Mouse (Mus musculus): Measurements from ENCODE around the gene Cdc6.
"Not testable (repeated sequence)": the region's sequence is repeated elsewhere in the genome, so short reads cannot be mapped to it uniquely, and the experiment has no call there.

Cdc6 gene

GRCm38 (mm10) chr11:98931513-98932292 lies 24.1 kb downstream of the Cdc6 start:
- DNase-seq (ENCODE audit: low read depth, low spot score): no peak

DNA sequence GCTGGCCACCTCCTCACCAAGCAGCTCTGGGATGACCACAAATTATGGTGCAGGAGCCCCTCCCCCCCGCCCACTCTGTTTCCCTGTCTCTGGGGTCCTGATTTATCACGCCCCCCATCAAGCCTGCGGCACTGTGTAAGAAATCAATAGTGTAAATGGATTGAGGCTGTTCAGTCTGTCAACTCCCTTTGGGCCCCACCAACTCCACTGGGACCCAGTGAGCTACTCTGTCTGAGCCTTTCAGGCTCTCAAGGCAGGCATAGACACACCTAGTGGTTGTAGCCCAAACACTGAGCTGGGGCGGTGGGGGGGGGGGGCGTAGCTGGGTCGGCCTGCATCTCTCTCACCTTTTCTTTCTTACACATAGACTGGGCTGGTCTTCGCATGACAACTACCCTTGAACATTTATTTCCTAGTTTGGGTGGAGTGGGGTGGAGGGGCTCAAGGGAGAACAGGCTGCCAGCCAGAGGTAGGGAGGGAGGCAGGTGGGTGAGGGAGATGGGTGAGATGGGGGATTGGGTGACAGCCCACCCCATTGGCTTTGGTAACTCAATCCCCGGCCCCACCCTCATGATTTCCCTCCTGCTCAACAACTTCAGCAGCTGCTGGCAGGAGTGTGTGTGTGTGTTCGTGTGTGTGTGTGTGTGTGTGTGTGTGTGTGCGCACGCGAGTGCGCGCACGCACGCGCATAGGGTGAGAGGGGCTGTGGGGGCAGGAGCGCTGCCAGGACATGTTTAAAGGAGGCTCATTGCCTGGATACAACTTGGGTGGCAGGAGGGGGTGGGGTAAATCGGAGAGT lies 24.9 kb downstream of the Cdc6 start:
- no peak for DNase-seq (ENCODE audit: low read depth, low spot score)

DNA sequence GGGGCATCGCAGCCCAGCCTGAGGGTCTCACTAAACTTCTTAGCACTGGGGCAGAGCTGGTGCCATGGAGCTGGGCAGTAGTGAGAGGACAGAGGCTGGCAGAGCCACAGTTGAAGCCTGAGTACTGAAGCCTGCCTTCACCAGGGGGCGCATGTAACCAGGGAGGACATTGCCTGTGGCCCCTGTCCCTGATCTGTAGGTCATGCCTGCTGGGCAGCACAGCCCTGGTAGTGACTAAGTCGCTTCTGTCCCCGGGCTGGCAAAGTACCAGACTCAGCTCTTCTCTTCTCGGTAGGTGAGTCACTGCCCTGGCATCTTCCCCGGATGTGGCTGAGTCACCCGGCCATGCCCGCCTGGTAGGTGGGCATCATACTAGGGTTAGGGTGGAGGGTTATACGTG lies 25.6 kb downstream of the Cdc6 start:
- no peak for DNase-seq (ENCODE audit: low read depth, low spot score)

DNA sequence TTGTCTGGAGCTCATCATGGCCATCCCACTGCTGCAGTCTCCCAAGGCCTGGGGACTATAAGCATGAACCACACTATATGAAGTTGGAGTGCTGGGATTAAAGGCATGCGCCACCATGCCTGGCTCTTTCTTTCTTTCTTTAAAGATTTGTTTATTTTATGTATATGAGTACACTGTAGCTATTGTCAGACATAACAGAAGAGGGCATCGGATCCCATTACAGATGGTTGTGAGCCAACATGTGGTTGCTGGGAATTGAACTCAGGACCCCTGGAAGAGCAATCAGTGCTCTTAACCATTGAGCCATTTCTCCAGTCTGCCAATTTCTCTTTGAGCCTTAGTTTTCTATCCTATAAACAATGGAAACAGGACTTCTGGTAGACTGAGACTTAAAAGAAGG lies 26.2 kb downstream of the Cdc6 start:
- DNase-seq (ENCODE audit: low read depth, low spot score): not testable (repeated sequence)

DNA sequence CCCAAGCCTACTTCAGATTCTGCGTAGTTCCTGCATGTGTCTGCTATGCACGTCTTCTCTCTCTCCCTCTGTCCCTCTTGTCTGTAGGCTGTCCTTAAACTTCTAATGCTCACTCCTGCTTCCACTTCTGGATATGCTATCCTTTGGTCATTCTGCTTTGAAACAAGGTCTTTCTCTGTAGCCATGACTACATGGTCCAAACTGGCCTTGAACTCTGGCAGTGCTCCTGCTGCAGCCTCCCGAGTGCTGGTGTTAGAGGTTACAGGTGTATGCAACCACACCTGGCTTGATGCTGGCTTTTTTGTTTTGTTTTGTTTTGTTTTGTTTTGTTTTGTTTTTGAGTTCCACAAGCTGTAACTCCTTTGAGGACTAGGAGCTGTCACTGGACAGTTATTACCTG lies 26.8 kb downstream of the Cdc6 start:
- DNase-seq (ENCODE audit: low read depth, low spot score): no peak

GRCm38 (mm10) chr11:98935123-98935522 lies 27.5 kb downstream of the Cdc6 start:
- no peak for DNase-seq (ENCODE audit: low read depth, low spot score)

GRCm38 (mm10) chr11:98936170-98936569 lies 28.6 kb downstream of the Cdc6 start:
- no peak for DNase-seq (ENCODE audit: low read depth, low spot score)

DNA sequence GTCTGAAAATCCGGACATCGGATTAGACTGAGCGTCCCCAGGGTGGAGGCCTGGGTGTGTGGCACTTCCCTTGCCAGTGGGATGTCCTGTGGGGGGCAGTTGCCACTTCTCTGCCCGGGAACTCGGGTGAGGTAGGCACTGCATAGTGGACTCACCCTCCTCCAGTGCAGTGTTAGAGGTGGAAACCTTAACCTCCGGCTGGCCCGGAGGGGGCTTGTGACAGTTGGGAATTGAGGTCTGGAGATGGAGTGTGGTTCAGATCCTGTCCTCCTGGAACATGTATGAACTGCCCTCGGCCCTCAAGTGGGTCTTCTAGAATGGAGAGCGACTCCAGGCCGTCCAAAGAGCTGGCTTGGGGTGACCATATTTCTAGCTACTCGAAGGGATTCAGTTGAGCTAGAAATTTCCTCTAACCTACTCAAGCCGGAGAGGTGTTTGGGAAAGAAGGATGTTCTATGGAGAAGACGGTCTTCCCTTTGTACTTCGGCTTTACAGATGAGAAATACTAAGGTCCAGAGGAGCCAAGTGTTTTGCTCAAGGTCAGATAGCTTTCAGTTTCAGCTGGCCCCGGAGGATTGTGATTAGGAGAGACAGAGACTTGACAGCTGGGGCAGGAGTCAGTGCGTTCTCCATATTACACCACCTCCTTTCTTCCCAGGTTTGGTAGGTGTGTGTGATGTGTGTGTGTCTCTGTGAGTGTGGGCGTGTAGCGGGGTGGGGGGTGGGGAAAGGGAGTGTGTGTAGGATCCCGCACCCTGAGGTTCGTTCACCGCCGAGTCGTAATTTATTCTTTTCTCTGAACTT lies 29.2 kb downstream of the Cdc6 start:
- DNase-seq (ENCODE audit: low read depth, low spot score): no peak

DNA sequence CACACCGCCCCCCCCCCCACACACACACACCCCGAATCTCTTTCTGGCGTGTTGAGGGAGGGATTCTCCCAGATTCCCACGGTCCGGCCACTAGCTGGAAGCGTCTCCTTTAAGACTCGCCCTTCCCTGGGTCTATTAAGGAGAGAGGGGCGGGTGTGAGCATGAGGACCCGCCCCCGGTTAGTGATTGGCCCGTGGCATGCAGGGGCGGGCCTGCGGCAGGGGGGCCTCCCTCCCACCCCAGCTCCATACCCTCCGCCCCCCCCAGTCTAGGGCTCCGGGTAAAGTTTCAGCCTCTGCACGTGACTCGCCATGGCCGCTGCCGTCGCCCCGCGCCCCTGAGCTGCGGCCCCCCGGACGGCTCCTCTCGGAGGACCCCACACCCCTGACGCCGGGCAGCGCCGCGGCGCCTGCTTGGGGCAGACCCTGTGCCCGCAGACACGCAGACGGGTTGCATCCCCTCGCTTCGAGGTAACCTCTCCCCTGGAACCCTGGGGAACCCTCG lies 29.9 kb downstream of the Cdc6 start:
- peak; percentile 74 for DNase-seq (ENCODE audit: low read depth, low spot score)

DNA sequence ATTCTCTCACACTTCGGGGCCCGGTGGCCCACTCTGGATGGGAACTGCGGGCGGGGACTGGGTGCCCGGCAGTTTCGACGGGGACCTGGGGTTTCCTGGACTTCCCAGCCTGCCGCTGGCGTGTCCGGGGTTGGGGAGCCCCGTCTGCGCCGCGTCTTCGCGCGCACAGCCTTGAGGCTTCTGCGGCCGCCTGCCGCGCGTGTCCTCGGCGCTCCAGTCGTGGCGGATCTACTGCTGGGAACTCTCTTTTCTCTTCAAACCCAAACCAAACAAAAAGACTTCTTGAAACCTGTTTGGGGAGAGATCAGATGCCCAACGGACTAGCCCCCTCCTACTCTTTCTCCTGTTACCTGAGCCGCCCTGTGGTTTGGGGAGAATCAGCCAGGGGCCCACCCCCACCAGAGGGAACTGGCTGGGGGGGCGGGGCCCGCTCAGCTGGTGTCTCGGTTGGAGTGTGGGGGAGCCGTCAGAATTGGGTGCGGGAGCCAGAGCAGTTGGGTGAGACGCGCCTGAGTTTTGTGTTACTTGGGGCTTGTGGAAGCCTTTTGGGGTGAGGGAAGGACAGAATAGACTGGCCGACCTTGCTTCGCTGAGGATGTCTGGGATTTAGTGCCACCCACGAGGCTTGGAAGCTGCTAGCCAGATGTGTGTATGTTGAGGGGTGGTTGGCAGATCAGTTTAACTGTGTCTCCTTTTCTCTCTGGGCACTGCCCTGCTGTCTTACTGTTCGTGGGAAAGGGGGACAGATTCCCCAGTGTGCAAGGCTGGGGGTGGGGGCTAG lies 30.5 kb downstream of the Cdc6 start:
- DNase-seq (ENCODE audit: low read depth, low spot score): no peak

- no peak for DNase-seq (ENCODE audit: low read depth, low spot score)
Measured at GRCm38 (mm10) chr11:98938701-98939083, 31.1 kb downstream of the Cdc6 start.

- no peak for DNase-seq (ENCODE audit: low read depth, low spot score)
Measured at GRCm38 (mm10) chr11:98939084-98939952, 31.7 kb downstream of the Cdc6 start.

- DNase-seq (ENCODE audit: low read depth, low spot score): no peak
Measured at GRCm38 (mm10) chr11:98939953-98940641, 32.5 kb downstream of the Cdc6 start.

- DNase-seq (ENCODE audit: low read depth, low spot score): no peak
Measured at GRCm38 (mm10) chr11:98940776-98941175, 33.2 kb downstream of the Cdc6 start.

DNA sequence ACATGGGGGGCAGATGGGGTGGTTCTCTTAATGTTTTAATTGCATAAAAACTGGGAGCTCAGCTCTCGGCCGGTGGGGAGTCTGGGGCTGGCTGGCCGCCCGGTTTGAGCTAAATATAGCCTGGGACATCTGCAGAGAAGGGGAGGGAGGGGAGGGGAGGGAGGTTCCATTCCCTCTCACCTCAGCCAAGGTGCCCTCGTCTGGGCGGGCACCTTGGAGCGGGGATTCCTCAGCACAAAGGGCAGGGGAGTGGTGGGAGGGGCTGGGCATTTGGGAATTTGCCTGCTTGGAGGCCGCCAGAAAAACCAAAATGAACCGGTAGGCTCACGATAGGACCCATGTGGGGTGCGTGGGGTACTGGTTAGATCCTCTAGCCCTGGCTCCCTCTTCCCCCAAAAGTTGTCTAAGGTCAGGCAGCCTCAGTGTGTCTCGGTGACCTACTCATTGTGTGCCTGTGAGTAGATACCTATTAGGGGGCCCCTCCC lies 33.8 kb downstream of the Cdc6 start:
- DNase-seq (ENCODE audit: low read depth, low spot score): no peak

GRCm38 (mm10) chr11:98941826-98942550 lies 34.4 kb downstream of the Cdc6 start:
- peak; percentile 63 for DNase-seq (ENCODE audit: low read depth, low spot score)

DNA sequence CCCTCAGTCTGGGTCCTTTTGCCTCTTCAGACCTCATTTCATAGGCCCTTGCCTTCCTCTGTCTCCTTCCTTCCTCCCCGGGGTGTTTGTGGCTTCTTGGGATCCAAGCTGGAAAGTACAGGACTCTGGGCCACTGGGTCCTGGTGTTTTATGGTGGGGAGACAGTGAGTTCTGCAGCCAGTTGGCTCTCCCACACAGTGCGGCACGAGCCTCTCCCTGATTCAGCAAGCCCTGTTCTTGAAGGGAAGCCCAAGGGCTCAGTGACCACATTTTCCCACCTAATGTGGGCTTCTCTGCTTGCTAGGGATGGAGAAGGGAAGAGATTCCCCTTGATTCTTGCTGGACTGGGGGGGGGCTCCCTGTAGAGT lies 34.9 kb downstream of the Cdc6 start:
- no peak for DNase-seq (ENCODE audit: low read depth, low spot score)

GRCm38 (mm10) chr11:98942923-98943641 lies 35.5 kb downstream of the Cdc6 start:
- DNase-seq (ENCODE audit: low read depth, low spot score): no peak
